Mouse (Mus musculus) macrophage (primary cell): Measurements from ENCODE around the gene Serpina3k. TPM values are rescaled to one million over a fixed set of nuclear protein-coding genes. Genes with fewer than 3 reads are reported as not detected.
"Not testable (repeated sequence)": the region's sequence is repeated elsewhere in the genome, so short reads cannot be mapped to it uniquely, and the experiment has no call there.

Source experiments
- H3K27ac ChIP-seq: fragments of 350-480 bp; formaldehyde crosslinking; 2 replicates; pipeline ENCODE4 v1.9.0; 2021
- H3K36me3 ChIP-seq: fragments of 350-480 bp; formaldehyde crosslinking; 2 replicates; pipeline ENCODE4 v1.9.0; 2021; ENCODE audit errors: inconsistent target
- H3K4me3 ChIP-seq: fragments of 350-480 bp; formaldehyde crosslinking; 2 replicates; pipeline ENCODE4 v1.9.0; 2021; ENCODE audit errors: inconsistent target
- H3K79me2 ChIP-seq: fragments of 350-480 bp; formaldehyde crosslinking; 2 replicates; pipeline ENCODE4 v1.9.0; 2021; ENCODE audit errors: inconsistent target
- WGBS: methylation state at CpG from one replicate; pipeline ENCODE4 v1.1.7; 2026; ENCODE audit warnings: inconsistent platforms; ENCODE audit not compliant: missing documents; 5-methylcytosine and 5-hydroxymethylcytosine counted together
- polyA plus RNA-seq: library from polyadenylated mRNA; stranded (reverse); fragments of 250-400 nt; gene quantifications from 3 replicates; pipeline ENCODE4 v1.2.4, GENCODE M21; 2018; ENCODE audit warnings: inconsistent platforms

Serpina3k gene
- polyA plus RNA-seq, 1 experiment from 2014 or later = not detected

GRCm38 (mm10) chr12:104369986-104370385 lies 31.7 kb downstream of the Serpina3k start:
- Histone ChIP-seq H3K4me3 (no peak overlapping the region), H3K79me2 (no peaks in the 10 kb centered on the region), H3K27ac (no peak overlapping the region), H3K36me3 (no peaks in the 10 kb centered on the region)
- WGBS = 86% methylated on average over 3 of the region's 3 CpGs

DNA sequence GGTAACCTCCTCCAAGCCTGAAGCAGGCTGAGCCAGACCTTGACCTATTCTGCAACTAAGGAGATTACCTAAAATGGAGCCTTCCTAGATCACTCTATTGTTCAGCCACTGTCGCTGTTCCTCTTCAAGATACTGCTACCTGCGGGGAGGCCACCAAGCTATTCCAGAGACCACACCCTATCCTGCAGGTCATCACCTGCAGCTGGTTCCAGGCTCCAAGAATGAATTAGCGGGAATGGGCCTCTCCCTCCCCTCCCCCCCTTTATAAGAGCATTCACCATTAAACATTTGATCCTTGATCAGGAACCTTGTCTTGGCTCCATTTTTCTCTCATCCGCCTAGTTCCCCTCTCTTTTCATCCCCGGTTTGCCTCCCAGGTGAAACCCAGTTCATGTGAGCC lies 38.9 kb downstream of the Serpina3k start:
- WGBS = 82% methylated on average over 5 of the region's 5 CpGs
- not testable (repeated sequence) for H3K4me3 ChIP-seq, H3K27ac ChIP-seq, H3K36me3 ChIP-seq, H3K79me2 ChIP-seq

DNA sequence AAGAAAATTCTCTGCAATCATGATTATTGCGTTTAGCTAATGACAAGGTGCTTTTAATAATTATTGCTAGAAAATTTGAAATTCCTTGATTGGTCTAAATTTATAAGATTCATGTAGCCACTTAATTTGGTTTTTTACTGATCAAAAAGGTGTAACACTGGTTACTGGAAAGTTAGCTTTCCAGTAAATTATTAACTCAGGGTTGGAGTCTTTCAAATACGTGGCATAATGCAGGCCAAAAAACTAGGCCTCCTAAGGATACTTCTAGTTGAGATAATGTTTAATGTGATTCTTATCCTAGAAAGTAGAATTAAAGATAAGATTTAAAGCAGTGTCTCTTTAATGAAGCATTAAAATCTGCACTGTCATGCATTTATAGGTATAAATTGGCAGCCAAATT lies 40.1 kb downstream of the Serpina3k start:
- H3K4me3 ChIP-seq, H3K27ac ChIP-seq, H3K79me2 ChIP-seq, H3K36me3 ChIP-seq: not testable (repeated sequence)
- 100% methylated on average over 2 of the region's 2 CpGs for WGBS

GRCm38 (mm10) chr12:104378815-104379214 lies 40.5 kb downstream of the Serpina3k start:
- H3K79me2 ChIP-seq, H3K4me3 ChIP-seq, H3K27ac ChIP-seq, H3K36me3 ChIP-seq: not testable (repeated sequence)
- WGBS = 64% methylated on average over 5 of the region's 5 CpGs

DNA sequence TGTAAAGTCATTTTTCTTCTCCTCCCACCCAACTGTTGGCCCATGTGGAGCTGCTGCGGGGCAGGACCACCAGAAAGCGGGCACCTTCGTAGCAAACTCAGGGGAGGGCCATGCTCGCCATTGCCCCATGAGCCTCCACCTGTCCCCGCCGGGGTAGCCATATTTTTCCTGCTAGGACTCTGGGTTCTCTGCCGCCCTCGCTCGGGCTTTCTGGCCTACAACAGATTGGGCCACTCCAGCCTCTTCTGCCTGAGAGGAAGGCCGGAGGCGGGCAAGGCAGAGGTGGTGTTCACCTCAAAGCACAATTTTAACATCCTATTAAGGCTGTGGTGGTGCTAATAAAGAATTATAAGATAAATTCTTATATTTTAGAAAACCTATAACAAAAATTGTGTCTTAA lies 41.6 kb downstream of the Serpina3k start:
- WGBS = 90% methylated on average over 11 of the region's 11 CpGs
- Histone ChIP-seq H3K27ac (no peak overlapping the region), H3K79me2 (no peaks in the 10 kb centered on the region), H3K36me3 (no peaks in the 10 kb centered on the region), H3K4me3 (no peak overlapping the region)

DNA sequence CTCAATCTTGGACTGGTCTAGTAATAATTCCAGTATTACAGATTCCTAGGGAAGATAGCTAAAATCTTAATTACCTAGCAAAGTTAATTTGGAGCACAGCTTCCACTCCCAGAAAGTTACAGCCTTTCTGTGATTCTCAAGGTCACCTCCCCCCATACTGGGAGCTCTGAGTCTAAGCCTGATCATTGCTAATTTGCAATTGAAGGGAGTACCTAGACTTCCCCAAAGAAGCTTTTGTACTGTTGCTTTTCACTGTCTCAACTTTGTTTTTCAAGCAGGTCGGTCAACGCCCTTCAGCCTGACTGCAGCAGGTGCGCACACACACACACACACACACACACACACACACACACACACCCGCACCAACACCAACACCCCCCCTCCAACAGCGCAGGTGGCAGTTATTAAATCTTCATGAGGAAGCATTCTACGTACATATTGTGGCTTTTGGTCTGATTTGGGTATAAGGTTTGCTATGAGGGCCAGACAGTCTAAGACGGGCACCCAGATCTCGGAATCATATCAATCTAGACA lies 42.9 kb downstream of the Serpina3k start:
- not testable (repeated sequence) for H3K36me3 ChIP-seq, H3K27ac ChIP-seq, H3K79me2 ChIP-seq, H3K4me3 ChIP-seq
- WGBS = 98% methylated on average over 7 of the region's 8 CpGs

GRCm38 (mm10) chr12:104385987-104386386 lies 47.7 kb downstream of the Serpina3k start:
- H3K27ac ChIP-seq, H3K36me3 ChIP-seq, H3K4me3 ChIP-seq, H3K79me2 ChIP-seq: not testable (repeated sequence)

DNA sequence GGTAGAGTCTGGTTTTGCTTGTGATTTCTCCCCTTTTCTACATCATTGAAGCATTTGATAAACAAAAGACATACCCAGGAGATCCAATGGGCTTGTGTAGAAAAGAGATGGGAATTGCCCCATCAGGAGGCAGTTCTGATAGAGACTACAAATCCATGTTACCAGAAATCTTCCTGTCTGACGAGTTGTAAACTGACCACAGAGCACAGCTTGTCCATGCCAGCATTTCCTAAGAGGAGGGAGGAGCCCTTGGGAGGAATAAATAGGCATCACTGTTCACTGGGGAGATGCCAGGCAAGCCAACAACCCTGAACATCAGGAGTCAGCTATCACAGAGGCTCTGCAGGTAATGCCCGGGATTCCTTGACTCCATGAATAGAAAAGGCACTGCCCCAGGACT lies 48.6 kb downstream of the Serpina3k start:
- H3K36me3 ChIP-seq, H3K27ac ChIP-seq, H3K79me2 ChIP-seq, H3K4me3 ChIP-seq: not testable (repeated sequence)
- WGBS = 56% methylated on average over 2 of the region's 2 CpGs

GRCm38 (mm10) chr12:104388477-104388876 lies 50.2 kb downstream of the Serpina3k start:
- no peak overlapping the region for H3K4me3 ChIP-seq
- no peaks in the 10 kb centered on the region for H3K36me3 ChIP-seq
- H3K27ac ChIP-seq = no peak overlapping the region
- no peaks in the 10 kb centered on the region for H3K79me2 ChIP-seq

DNA sequence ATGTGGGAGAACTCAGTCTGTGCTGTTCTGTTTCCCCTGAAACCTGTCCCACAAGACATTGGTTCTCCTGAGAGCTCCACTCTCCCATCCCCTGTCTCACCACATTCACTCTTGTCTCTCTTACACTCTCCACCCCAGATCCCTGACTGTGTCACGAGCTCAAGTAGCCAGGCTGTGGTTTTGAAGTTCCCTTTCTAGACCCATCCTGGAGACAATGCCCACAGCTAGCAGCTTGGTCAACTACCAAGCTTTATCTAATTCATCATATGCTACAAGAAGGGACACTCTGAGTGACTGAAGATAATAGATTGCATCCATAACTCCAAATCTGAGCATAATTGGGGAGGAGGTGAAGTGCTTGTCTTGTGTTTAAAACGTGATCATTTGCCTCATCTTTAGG lies 52.8 kb downstream of the Serpina3k start:
- not testable (repeated sequence) for H3K79me2 ChIP-seq, H3K4me3 ChIP-seq, H3K27ac ChIP-seq, H3K36me3 ChIP-seq
- WGBS = 0% methylated on average over 1 of the region's 2 CpGs

Other genes with a start within 250 kb of the Serpina3k start
- not detected in 3 replicates for gene Serpina5, start 237.4 kb upstream of the Serpina3k start, polyA plus RNA-seq
- gene Serpina3a, start 225.8 kb upstream of the Serpina3k start, polyA plus RNA-seq = not detected in 3 replicates
- gene Serpina3b, start 210.5 kb upstream of the Serpina3k start, polyA plus RNA-seq = 0.14 TPM in 1 of 3 replicates, not detected in the others
- not detected in 3 replicates for gene Serpina3c, start 184.6 kb upstream of the Serpina3k start, polyA plus RNA-seq
- 0.31 to 2.0 TPM (median 0.44 TPM) in 3 replicates for gene Serpina3f, start 123.9 kb upstream of the Serpina3k start, polyA plus RNA-seq
- 1.4 to 6.2 TPM (median 1.5 TPM) in 3 replicates for gene Serpina3g, start 102.2 kb upstream of the Serpina3k start, polyA plus RNA-seq
- gene Serpina3i, start 75.4 kb upstream of the Serpina3k start, polyA plus RNA-seq = not detected in 3 replicates
- not detected in 3 replicates for gene Serpina3j, start 23.9 kb upstream of the Serpina3k start, polyA plus RNA-seq
- gene Serpina3m, start within 50 bp of the Serpina3k start, polyA plus RNA-seq = not detected in 3 replicates
- not detected in 3 replicates for gene Serpina3n, start 68.2 kb downstream of the Serpina3k start, polyA plus RNA-seq
- not detected in 3 replicates for gene Gsc, start 134.8 kb downstream of the Serpina3k start, polyA plus RNA-seq